Mouse (Mus musculus) cerebellum, adult 2 months (tissue): ENCODE data around the gene Stfa3.

ENCODE experiments used
- CTCF ChIP-seq: fragments of 200-500 bp; IDR thresholded peaks from 2 replicates; pipeline ENCODE4 v1.5.1; 2011; ENCODE audit warnings: low read depth, mild to moderate bottlenecking, control low read depth, low read length, moderate library complexity, borderline replicate concordance; ENCODE audit not compliant: insufficient read depth
- POLR2A ChIP-seq: fragments of 200-500 bp; IDR thresholded peaks from 2 replicates; pipeline ENCODE4 v1.6.1; 2011; ENCODE audit warnings: low read length, control low read depth, borderline replicate concordance; ENCODE audit not compliant: insufficient read depth

GRCm38 (mm10) chr16:36476866-36477265 lies 21.7 kb upstream of the Stfa3 start:
- TF ChIP-seq CTCF (no peak), POLR2A (no peak)
